14 mouse cellular contexts compared by ENCODE assay signal in the genomic region with DNA sequence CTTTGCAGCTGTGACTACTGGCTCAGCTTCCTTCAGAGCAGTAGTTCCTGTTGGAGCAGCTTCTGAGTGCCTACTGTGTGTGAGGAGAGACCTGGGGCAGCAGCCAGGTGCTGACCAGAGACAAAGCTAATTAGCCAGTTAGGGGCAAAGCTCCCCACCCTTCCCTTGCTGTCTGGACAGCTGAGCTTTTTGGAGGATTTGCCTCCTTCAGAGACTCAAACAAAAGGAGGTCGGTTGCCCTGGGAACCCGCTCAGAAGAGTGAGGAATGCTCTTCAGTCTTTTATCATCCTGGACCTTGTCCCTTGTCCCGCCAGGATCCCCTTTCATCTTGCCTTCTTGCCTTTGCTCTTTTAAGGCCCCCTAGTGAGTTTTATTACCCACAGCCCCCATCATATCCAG. TPM values are rescaled to one million over a fixed set of nuclear protein-coding genes. Genes with fewer than 3 reads are reported as not detected.
DNase-seq lines count a peak whose midpoint lies in the region; ATAC-seq lines count a peak whose summit lies in the region.
"Had no signal": no experiment of that assay in that cellular context is flagged by ENCODE, and none has a peak within 500 bp of the region (broad histone marks: within the 10 kb centered on the region; RNA-seq: fewer than 3 reads in every experiment).

No protein-coding gene starts in this region.

- peak overlapping the region; percentile 21; the same call in 1 of the 2 replicates for H3K27ac ChIP-seq in forebrain, embryonic 12.5 days
- no peak overlapping the region for H3K27ac ChIP-seq in hindbrain, embryonic 16.5 days (ENCODE audit: low read depth, low read length)
- no peak overlapping the region for H3K27ac ChIP-seq in neural tube, embryonic 12.5 days
- H3K27ac ChIP-seq: embryonic facial prominence, embryonic 13.5 days had no signal

- peak; percentile 65 for ATAC-seq in forebrain, embryonic 12.5 days (ENCODE audit: low FRiP score)
- ATAC-seq in hindbrain, embryonic 16.5 days: peak; percentile 72
- ATAC-seq in neural tube, embryonic 12.5 days (ENCODE audit: low FRiP score, low read depth): peak; percentile 93
- no peak for ATAC-seq in CD4-positive, CD25-positive, alpha-beta regulatory T cell, adult 4 months

- H3K27me3 ChIP-seq in forebrain, embryonic 12.5 days: peaks cover 21% of the 10 kb centered on the region
- H3K27me3 ChIP-seq in hindbrain, embryonic 16.5 days (replicated peaks; ENCODE audit: control insufficient read depth, insufficient read depth, low read length): no peaks in the 10 kb centered on the region
- no peaks in the 10 kb centered on the region for H3K27me3 ChIP-seq in neural tube, embryonic 12.5 days (replicated peaks)
- H3K27me3 ChIP-seq: embryonic facial prominence, embryonic 13.5 days had no signal

- no peak overlapping the region for H3K9ac ChIP-seq in forebrain, embryonic 12.5 days
- no peak overlapping the region for H3K9ac ChIP-seq in hindbrain, embryonic 16.5 days (ENCODE audit: low read depth, low read length)
- H3K9ac ChIP-seq in neural tube, embryonic 12.5 days: no peak overlapping the region
- H3K9ac ChIP-seq: embryonic facial prominence, embryonic 13.5 days had no signal

- peaks cover 15% of the 10 kb centered on the region for H3K4me1 ChIP-seq in forebrain, embryonic 12.5 days
- H3K4me1 ChIP-seq in hindbrain, embryonic 16.5 days (ENCODE audit: control insufficient read depth, insufficient read depth, low read depth, low read length): peaks cover 6% of the 10 kb centered on the region
- peaks cover 11% of the 10 kb centered on the region for H3K4me1 ChIP-seq in neural tube, embryonic 12.5 days

- H3K4me2 ChIP-seq in forebrain, embryonic 12.5 days: no peak overlapping the region
- no peak overlapping the region for H3K4me2 ChIP-seq in hindbrain, embryonic 16.5 days (ENCODE audit: low read length)
- 0 out of 2 replicates have a peak overlapping the region, but pooled peaks have one; percentile 12 for H3K4me2 ChIP-seq in neural tube, embryonic 12.5 days (replicated peaks)
- H3K4me2 ChIP-seq: embryonic facial prominence, embryonic 13.5 days; heart, embryonic 11.5 days had no signal

- DNase-seq in ZHBTc4 (ENCODE audit: low read depth, low spot score): peak; percentile 86
- no peak for DNase-seq in spleen, adult 12 weeks (ENCODE audit: low spot score)
- no peak for DNase-seq in kidney, adult 8-10 months
- DNase-seq in left cerebral cortex, adult 9 months (ENCODE audit: low spot score in 2 of 2): no peak
- DNase-seq: kidney, postnatal 25 days; lung, adult 18-20 months; right cerebral cortex, adult 18-20 months; thymus, postnatal 14 days had no signal

- WGBS in forebrain, embryonic 12.5 days: 0% methylated on average over 3 of the region's 3 CpGs
- WGBS in hindbrain, embryonic 16.5 days: 0% methylated on average over 3 of the region's 3 CpGs
- WGBS in neural tube, embryonic 12.5 days: 0% methylated on average over 3 of the region's 3 CpGs

- no peaks in the 10 kb centered on the region for H3K36me3 ChIP-seq in forebrain, embryonic 12.5 days (replicated peaks)
- no peaks in the 10 kb centered on the region for H3K36me3 ChIP-seq in hindbrain, embryonic 16.5 days (ENCODE audit: control insufficient read depth, insufficient read depth, low read length)
- H3K36me3 ChIP-seq in neural tube, embryonic 12.5 days: no peaks in the 10 kb centered on the region
- H3K36me3 ChIP-seq: embryonic facial prominence, embryonic 13.5 days had no signal

- H3K9me3 ChIP-seq in forebrain, embryonic 12.5 days: no peaks in the 10 kb centered on the region
- H3K9me3 ChIP-seq in hindbrain, embryonic 16.5 days (ENCODE audit: control insufficient read depth, low read length): 0 out of 2 replicates have a peak, but pooled peaks cover 3% of the 10 kb centered on the region
- H3K9me3 ChIP-seq in neural tube, embryonic 12.5 days: no peaks in the 10 kb centered on the region
- H3K9me3 ChIP-seq: embryonic facial prominence, embryonic 13.5 days had no signal

- H3K4me3 ChIP-seq in forebrain, embryonic 12.5 days (replicated peaks): no peak overlapping the region
- no peak overlapping the region for H3K4me3 ChIP-seq in hindbrain, embryonic 16.5 days (ENCODE audit: low read length)
- no peak overlapping the region for H3K4me3 ChIP-seq in neural tube, embryonic 12.5 days
- H3K4me3 ChIP-seq: embryonic facial prominence, embryonic 13.5 days had no signal

RNA-seq across cellular contexts. Expression of a gene that starts 46.8 kb away (rescaled TPM):
- polyA plus RNA-seq in forebrain, embryonic 12.5 days (2016; fragmentation: Nextera tagmentation; extraction: Ambion mirVana): 292 and 346 TPM in 2 replicates
- 113 and 196 TPM in 2 replicates for polyA plus RNA-seq in hindbrain, embryonic 16.5 days (2015; fragmentation: Nextera tagmentation; extraction: Ambion mirVana)
- 324 and 361 TPM in 2 replicates for polyA plus RNA-seq in neural tube, embryonic 12.5 days (2016; fragmentation: Nextera tagmentation; extraction: Ambion mirVana)
- 1,000 to 10,000 TPM; 2,534 to 6,238 TPM for polyA plus RNA-seq in CD4-positive, CD25-positive, alpha-beta regulatory T cell, adult 4 months (2017; shearing (Covaris generic))

RNA-seq across cellular contexts. Expression of a gene that starts 50.9 kb away (rescaled TPM):
- 1.6 TPM in 2 replicates for polyA plus RNA-seq in forebrain, embryonic 12.5 days (2016; fragmentation: Nextera tagmentation; extraction: Ambion mirVana)
- polyA plus RNA-seq in hindbrain, embryonic 16.5 days (2015; fragmentation: Nextera tagmentation; extraction: Ambion mirVana): 3.2 and 3.5 TPM in 2 replicates
- 3.2 and 3.5 TPM in 2 replicates for polyA plus RNA-seq in neural tube, embryonic 12.5 days (2016; fragmentation: Nextera tagmentation; extraction: Ambion mirVana)
- not detected for polyA plus RNA-seq in CD4-positive, CD25-positive, alpha-beta regulatory T cell, adult 4 months (2017; shearing (Covaris generic))
